Mouse (Mus musculus): ENCODE results near the gene Stk4.

- TF ChIP-seq POLR2A (IDR thresholded peaks at IDR 0.05; ENCODE audit: extremely low read depth, insufficient read depth, low read length) (no peak), CTCF (IDR thresholded peaks at IDR 0.05; ENCODE audit: extremely low read depth, insufficient read depth, low read length) (no peak)
Observed at GRCm38 (mm10) chr2:164031147-164031546, 39.0 kb upstream of the Stk4 start.

Measured in cortical plate, adult 2 months (tissue).